Mouse (Mus musculus): ENCODE measurements at regions not wholly inside any gene's neighbourhood (a gene's known extent, or its start where the extent isn't known, plus 50 kb on each side); places are given as distances from the start of the nearest gene placed in this dataset.
"Not testable (repeated sequence)": the region's sequence is repeated elsewhere in the genome, so short reads cannot be mapped to it uniquely, and the experiment has no call there.

- DNase-seq (ENCODE audit: low spot score), result no peak
Observed at GRCm38 (mm10) chr12:77058596-77059190, 96.7 kb upstream of the Max start.

- no peak for DNase-seq (ENCODE audit: low spot score)
Observed at GRCm38 (mm10) chr12:77056748-77057370, 94.9 kb upstream of the Max start.

GRCm38 (mm10) chr12:77054700-77055099 lies 92.7 kb upstream of the Max start:
- no peak for DNase-seq (ENCODE audit: low spot score)

GRCm38 (mm10) chr12:77054211-77054610 lies 92.2 kb upstream of the Max start:
- DNase-seq (ENCODE audit: low spot score), result no peak

- DNase-seq (ENCODE audit: low spot score), result peak; percentile 55
Observed at GRCm38 (mm10) chr12:77052853-77053252, 90.9 kb upstream of the Max start.

- no peak for DNase-seq (ENCODE audit: low spot score)
Observed at GRCm38 (mm10) chr12:77048380-77048779, 86.4 kb upstream of the Max start.

GRCm38 (mm10) chr12:77047273-77047672 lies 85.3 kb upstream of the Max start:
- DNase-seq (ENCODE audit: low spot score), result no peak

GRCm38 (mm10) chr12:77045956-77046355 lies 84.0 kb upstream of the Max start:
- DNase-seq (ENCODE audit: low spot score), result no peak

- no peak for DNase-seq (ENCODE audit: low spot score)
Observed at GRCm38 (mm10) chr12:77045356-77045755, 83.4 kb upstream of the Max start.

- DNase-seq (ENCODE audit: low spot score), result no peak
Observed at GRCm38 (mm10) chr12:77042356-77042755, 80.4 kb upstream of the Max start.

- no peak for DNase-seq (ENCODE audit: low spot score)
Observed at GRCm38 (mm10) chr12:77041141-77041540, 79.1 kb upstream of the Max start.

GRCm38 (mm10) chr12:77039953-77040305 lies 77.9 kb upstream of the Max start:
- no peak for DNase-seq (ENCODE audit: low spot score)

GRCm38 (mm10) chr12:77039295-77039952 lies 77.4 kb upstream of the Max start:
- no peak for DNase-seq (ENCODE audit: low spot score)

- no peak for DNase-seq (ENCODE audit: low spot score)
Observed at GRCm38 (mm10) chr12:77035676-77036075, 73.7 kb upstream of the Max start.

GRCm38 (mm10) chr12:77031448-77031847 lies 69.4 kb upstream of the Max start:
- no peak for DNase-seq (ENCODE audit: low spot score)

- DNase-seq (ENCODE audit: low spot score), result no peak
Observed at GRCm38 (mm10) chr12:77025431-77025879, 63.5 kb upstream of the Max start.

- no peak for DNase-seq (ENCODE audit: low spot score)
Observed at GRCm38 (mm10) chr12:77022538-77022937, 60.5 kb upstream of the Max start.

- DNase-seq (ENCODE audit: low spot score), result no peak
Observed at GRCm38 (mm10) chr12:77021881-77022280, 59.9 kb upstream of the Max start.

- no peak for DNase-seq (ENCODE audit: low spot score)
Observed at GRCm38 (mm10) chr12:77019708-77020511, 57.9 kb upstream of the Max start.

GRCm38 (mm10) chr12:77019148-77019547 lies 57.1 kb upstream of the Max start:
- not testable (repeated sequence) for DNase-seq (ENCODE audit: low spot score)

GRCm38 (mm10) chr12:77018373-77018772 lies 56.4 kb upstream of the Max start:
- DNase-seq (ENCODE audit: low spot score), result no peak

- no peak for DNase-seq (ENCODE audit: low spot score)
Observed at GRCm38 (mm10) chr12:77014908-77015307, 52.9 kb upstream of the Max start.

Measured in heart, adult 8-10 months (tissue).